Mouse (Mus musculus) monocyte, adult 2 months (primary cell): ENCODE data around the gene G0s2.
"Not testable (repeated sequence)": the region's sequence is repeated elsewhere in the genome, so short reads cannot be mapped to it uniquely, and the experiment has no call there.

Experiments
- DNase-seq, 2 experiments: peaks; one replicate each; pipeline ENCODE4 v3.0.0; 2022; ENCODE audit warnings: low spot score in 2 of 2, low read depth in 1 of 2

The G0s2 gene

DNA sequence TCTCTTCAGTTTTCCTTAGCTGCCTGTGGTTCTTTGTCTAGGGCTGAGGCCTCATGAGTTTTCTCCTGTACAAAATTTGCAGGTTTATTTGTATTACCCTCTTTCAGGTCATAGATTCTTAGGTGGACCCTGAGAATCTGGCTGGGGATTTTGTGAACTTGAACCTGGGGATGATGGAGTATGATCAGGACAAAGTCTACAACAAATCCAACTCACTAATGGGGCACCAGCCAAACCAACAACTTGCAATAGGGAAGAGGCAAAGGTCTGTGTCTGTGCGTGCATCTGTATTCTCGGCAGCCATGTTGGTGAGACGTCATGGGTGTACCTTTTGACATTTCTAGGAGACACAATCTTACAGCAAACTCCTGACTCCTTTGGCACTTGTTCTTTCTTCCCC lies 16.1 kb upstream of the G0s2 start:
- DNase-seq: no peak

DNA sequence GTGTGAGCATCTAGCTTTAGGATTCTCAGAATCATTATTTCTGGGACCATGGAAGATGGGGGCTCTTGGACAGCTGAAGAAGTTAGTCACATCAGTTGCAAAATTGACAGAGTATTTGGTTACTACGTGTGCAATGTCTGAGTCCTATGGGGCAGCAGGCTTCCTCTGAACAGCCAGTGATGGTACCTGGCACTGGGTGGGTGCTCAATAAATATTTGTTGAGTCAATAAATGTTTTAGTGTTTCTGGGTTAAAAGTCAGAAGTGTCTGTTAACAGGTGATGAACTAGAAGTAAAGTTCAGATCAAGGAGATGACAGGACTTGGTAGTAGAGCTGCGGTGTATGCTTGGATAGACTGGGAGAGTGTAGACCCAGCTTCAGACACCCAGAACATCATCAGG lies 14.6 kb upstream of the G0s2 start:
- DNase-seq: no peak

DNA sequence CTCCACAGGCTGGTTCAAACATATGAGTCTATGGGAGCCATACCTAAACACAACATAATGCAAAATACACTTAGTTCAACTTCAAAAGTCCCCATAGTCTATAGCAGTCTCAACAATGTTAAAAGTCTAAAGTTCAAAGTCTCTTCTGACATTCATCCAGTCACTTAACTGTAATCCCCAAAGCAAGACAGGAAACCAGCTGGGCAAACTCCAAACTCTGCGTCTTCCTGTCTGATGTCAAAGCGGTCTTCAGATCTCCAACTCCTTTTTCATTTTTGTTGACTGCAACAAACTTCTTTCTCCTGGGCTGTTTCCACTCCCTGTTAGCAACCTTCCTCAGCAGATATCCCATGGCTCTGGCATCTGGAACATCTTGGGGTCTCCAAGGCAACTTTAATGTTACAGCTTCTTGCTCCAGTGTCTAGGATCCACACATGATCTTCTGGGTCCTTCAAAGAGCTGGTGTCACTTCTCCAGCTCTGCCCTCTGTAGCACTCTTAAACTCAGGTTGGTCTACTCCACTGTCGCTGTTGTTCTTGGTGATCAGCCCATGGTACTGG lies 12.8 kb upstream of the G0s2 start:
- not testable (repeated sequence) for DNase-seq

DNA sequence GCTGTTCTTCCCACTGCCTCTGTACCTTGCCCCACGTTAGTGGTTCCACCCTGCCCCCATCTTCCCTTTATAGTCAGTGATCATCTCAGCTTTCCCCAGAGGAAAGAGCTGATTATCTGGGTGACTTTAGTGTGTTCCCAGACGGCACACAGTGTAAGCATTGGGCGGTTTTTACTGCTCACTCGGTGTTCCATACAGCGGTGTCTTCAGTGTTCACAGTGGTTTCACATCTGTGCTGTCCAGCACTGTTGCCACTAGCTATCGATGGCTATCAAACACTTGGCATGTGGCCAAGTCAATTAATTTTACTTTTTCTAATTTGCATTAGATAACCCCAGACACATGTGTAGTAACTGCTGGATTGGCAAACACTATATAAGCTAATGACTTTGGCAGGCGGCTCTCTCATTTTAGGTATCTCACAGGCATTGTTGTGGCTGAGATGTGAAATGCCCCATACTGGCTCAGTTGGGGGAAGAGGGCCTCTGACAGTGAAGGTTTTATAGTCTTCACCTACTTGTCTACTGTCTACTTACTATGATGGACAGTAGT lies 11.3 kb upstream of the G0s2 start:
- no peak for DNase-seq

DNA sequence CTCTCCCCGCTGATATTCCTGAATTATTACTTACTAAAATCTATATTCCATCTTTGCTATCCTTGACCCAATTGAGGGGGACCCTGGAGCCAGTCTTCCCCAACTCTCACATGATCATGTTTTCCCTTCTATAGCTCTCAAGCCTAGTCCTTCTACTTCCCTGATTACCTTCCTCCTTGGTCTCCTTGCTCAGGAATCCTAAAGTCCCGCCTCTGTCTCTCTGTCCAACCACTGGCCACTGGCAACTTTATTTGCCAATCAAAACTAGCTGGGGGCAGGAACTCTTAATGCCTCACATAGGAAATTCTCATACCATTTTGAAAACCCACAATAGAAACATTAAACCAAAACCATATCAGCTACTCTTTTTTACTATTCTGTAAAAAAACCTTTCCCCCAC lies 8.3 kb upstream of the G0s2 start:
- no peak for DNase-seq

DNA sequence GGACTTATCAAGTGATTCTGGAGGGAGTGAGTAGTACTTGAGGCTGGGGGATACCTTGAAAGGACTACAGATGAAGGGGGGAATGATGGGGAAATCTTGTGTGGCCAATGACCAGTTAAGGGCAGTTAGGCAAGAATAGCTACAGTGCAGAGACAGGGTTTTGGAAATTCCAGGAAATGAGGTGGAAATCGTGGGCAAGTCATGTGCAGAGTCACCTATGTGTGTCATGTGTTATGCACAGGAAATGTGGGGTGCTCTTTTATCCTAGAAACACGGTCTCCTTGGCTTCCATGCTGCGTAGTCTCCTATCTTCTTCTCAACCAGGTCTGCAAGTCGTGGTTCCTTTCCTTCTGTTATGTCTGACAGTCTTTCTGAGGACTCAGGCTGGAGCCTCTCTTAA lies 6.5 kb upstream of the G0s2 start:
- DNase-seq: no peak

DNA sequence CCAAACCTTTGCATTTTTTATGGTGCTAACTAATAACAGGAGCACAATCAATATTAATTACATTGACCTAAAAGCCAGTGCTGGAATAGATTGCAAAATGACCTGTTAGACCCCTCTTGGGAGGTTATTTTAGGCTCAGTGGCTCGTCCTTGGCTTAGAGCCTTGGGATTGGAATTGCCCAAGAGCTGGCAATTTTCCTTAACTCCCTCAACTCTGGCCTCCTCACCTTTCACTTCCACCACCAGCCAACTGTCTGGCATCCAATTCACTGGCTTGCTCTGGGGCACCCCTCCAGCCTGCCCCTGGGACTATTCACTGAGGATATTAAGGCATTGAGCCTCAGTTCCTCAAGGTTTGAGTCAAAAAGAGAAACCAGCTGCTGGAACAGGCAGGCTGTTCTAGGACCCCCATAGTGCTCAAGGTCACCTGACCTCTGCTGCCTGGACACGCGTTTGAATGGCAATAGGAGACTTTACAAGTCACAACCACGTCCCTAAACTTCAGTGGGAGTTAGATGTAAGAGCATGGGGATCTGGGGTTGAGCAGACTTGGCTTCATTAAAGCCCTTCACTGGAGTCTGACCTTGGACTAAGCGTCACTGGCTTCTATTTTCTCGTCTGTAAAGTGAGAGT lies 5.5 kb upstream of the G0s2 start:
- DNase-seq: no peak

DNA sequence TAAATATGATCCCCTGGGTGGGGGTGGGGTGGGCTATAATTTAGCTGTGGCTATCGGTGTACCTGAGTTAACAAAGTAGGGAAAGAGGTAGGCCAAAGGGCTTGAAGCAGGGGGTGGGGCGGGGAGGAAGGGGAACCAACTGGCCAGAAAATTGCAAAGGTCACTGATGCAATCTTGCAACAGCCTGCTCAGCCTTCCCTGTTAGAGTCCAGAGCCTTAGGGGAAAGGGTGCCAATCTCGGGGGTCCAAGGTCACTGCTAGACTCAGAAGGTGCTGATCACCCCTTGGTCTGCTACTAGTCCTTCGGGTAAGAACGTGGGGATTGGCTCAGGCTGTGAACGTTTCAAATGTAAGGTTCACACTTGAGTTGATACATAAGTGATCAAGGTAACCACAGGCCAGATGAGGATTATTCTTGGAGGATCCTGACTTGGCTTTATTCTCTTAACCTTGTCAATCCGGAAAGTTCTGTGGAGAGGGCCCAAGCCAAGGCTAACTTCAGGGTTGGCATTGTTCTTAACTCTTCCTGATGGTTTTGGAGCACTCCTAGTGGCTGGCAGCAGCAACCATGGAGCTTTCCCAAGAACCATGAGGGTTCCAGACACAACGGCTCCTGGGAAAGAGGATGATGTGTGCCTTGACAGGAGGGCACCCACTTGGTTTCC lies 1.5 kb upstream of the G0s2 start:
- DNase-seq: peak in 1 of 2 experiments; percentile 2

DNA sequence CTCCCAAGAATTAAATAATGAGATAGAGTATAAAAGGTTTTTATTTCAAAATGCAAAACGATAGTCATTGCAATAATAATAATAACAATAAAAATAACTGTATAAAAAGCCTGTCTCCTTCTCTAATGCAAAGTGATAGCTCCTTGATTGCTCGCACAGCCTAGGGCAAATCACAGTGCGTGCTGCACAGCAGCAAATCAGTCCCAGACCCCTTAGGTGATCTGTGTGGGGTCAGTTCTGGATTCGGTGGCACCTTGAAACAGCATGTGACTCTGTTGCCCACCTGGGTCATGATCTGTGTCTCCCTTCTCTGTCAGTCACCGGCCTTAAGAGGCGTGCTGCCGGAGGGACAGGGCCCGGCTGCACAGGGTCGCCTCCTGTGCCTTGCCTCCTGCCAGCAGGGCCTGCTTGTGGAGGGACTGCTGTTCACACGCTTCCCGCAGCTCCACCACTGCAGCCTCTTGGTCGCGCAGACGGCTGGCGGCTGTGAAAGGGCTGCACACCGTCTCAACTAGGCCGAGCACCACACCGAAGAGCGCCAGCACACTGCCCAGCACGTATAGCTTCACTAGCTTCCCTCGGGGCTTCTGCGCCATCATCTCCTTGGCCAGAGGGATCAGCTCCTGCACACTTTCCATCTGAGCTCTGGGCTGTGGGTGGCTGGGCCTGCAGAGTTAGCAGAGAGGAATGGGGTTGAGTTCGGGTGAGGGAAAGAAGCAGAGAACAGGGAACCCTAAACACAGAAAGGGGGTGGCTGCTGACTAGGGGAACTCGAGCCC lies 691 bp downstream of the G0s2 start:
- no peak for DNase-seq

DNA sequence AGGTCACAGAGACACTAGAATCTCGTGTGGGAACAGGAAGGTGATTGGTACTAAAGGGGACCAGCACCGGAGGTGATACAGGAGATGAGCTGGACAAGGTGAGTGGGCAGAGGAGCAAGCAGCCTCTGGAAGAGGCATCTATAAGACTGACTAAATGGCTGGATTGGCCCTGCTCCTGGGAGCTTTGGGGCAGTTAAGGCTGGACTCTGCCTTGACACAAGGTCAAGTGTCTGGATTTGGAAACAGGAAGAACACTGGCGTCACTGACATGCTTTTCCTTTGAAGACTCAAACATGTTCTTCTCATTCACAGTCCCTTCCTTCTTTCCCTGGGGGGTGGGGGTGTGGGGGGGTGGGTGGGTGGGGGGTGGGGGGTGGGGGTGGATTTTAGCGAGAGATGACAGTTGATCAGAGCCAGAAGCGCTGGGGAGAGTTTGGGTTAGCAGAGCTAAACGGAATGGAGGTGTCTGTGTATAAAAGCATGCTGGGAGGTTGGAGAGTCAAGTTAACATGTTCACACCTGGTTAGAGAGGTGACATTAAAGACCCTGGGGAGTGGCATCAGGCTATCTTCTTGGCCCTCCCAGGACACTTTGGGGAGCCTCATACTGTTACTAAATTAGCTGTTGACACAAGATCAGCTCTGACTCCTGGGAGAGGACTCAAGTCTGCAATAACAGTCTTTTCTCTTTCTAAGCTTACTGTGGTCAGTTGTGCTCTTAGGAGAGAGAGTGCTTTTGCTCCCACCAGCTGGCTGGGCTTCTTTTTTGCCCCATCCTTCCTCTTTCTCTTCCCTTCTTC lies 1.9 kb downstream of the G0s2 start:
- no peak for DNase-seq

DNA sequence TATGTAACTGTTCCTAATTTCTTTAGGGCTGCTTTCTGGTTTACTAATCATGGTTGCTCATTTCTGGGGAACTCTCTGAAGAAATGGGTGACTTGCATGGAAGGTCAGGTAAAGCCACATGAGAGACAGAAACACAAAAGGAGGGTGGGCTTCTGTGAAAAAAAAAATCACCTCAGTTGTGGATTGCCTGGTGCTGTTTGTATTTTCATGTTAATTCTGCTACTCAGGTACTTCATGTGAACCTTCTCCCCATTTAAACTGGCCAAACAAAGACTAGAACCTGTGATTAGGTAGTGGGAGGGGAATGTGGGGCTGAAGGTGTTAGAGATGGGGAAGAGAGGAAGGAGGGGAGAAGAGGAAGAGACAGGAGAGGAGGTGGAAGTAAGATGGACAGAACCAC lies 7.3 kb downstream of the G0s2 start:
- DNase-seq: no peak

DNA sequence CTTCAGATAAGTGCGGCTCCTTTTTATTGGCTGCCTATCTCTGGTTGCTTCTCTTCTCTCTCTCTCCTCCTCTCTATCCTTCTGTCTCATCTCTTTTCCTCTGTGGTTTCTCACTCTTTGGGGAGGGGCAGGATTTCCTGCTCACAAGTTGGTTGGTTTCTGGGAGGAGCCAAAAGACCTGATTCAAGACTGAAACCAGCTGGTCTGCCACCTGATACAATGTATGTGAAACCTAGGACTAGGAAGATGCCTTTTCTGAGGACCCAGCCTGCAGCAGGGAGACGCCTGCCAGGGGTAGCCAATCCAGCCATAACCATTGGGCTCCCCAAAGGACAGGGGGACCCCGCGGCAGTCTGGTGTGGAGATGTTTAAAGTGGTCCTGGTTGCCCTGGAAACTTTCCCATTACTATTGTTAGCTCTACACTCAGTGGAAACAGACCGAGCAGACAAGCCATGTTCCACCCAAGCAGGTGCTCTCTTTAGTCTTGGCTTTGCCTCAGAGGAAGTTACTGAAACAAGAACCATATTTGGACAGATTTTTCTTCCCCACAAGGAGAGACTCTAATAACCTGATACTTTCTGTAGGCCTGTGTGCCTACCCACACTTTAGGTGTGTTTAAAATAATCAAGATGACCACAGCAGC lies 8.9 kb downstream of the G0s2 start, which contains the start of gene Hsd11b1:
TSS of gene Hsd11b1 (minus strand) at position 121 of the 644 bp plus-strand sequence.
- DNase-seq: no peak

DNA sequence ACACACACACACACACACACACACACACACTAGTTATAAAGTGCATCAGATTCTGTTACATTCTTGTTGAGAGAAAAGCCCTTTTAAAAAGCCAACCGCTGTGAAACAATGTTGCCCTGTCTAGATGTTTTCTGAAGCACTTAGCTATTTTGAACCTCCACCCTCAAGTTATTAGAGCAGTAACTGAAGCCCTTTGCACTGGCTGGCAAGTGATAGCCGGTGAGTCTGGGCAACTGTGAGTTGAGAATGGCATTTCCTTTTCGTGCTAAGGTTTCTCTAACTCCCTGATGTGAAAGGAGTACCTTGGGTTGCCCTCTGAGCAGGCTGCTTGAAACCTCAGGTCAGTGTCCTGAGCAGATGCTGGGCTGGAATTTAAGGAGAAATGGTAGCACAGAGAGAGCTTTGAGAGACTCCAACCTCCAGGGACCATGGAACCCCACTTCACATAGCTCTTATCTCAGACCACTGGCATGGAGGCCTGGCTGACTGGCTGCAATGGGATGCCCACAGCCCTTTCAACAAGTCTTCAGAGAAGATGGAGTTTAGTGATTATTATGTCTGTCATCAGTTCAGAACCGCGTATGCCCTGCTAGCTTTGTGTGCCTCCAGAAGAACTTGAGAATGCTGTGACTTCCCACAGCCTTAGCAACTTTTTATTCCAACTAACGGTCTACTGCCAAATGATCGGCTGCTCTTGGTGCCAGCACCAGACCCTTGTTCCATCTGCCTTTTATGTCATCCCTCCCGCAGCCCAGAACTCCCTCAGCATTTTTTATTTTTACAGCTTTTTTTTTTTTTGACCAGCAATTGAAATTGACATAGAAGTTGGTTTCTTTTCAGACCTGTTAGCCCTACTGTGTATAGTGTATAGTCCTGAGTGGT lies 9.8 kb downstream of the G0s2 start:
- no peak for DNase-seq

DNA sequence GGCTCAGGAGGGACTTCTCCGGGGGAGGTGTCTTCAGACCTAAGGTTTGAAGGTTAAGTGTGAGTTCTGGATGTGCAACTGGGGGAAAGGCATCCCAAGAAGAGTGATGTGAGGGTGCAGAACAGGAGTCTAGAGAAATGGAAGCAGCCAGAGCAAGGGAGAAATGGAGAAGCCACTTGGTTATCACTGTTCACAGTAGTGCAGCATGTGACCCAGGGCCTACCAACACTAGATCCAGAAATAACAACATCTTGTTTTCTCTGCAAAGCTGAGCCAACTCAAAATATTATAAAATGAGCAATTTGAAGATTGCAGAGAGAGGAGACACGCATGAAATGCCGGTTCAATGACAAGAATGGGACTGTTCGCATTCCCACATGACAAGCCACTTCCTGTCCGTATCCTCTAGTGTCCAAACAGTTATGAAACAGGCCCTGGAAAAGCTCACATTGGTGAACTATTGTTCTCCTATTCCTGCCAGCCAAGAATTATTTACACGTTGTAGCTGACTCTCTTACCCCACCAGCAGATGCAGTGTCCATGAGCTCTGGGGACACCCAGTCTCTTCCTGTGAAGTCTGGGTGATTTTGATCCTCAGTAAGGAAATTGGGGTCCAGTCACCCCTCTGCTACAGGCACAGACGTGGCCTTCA lies 11.0 kb downstream of the G0s2 start:
- DNase-seq: no peak

DNA sequence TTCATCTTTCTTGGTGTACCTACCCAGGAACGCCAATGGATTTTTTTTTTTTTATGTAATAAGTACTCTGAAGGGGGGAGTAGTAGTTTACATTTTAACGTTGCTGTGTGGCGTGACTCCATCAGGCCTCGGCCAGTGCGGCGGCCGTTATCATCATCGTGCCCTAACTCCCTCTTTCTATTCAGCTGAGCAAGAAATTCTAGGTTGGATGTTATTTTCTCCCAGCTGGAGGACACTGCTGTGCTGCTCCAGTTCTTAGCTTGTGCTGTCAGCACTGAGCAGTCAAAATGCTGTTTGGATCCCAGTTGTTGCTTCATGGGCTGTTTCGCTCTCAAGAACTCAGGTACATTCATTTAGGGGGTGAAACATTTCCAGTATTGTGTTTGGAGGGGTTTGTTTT lies 13.5 kb downstream of the G0s2 start:
- no peak for DNase-seq

DNA sequence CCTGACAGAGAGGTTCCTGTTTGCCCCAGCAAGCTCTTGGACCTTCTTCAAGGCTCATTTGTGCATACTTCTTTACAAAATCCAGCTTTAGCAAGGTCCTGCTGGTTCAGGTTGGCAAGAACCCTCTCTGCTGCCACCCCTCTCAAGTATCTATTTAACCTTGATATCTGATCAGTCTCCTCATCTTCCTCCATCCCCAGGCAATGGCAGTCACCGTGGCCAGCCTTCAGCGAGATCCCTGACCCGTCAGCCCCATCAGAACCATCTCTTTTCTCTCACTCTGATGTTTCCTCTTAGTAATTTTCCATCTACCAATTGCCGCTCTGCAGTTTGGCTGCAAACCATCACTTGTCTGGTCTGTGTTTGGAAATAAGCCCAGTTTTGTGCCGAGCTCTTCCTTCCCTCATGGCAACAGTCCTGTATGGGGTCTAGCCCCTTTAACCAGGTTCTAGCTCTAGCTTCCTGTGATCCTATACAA lies 16.4 kb downstream of the G0s2 start:
- DNase-seq: no peak

DNA sequence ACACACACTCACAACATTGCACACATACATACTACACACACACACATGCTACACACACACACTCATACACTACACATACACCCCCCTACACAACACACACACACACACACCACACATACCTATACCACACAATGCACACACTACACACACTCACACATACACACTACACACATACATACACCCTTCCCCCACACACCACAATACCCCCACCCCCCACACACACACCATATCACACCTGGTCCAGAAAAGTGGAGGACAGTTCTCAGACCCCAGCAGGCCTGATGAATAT lies 16.8 kb downstream of the G0s2 start:
- DNase-seq: no peak

DNA sequence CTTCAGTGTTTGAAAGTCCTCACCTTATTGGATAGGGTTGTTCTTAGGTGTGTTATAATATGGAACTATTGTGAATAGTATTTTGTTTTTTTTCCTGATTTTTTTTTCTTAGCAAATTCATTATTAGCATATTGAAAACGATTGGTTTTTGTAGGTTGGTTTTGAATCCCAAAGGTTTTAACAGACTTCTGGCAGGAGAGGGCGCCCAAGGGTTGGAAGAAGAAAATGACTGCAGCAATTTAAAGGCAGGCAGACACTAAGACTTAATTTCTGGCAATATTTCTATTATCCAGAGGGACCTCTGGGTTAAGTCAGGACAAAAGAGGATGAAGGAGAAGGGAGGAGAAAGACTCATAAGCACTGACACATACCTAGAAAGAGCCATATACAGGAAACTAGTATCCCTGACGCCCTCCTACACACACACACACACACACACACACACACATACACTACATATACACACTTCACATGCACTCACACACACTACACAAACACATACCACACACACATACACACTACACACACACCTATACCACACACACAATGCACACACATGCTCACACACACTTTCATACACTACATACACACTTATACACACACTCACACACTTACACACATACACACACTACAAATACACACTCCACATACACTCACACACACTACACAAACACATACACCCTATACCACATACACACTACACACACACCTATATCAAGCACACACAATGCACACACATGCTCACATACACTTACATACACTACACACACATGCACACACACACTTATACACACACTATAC lies 17.3 kb downstream of the G0s2 start:
- no peak for DNase-seq
